Mouse (Mus musculus) spleen, postnatal 36 days (tissue): ENCODE data around the gene Mgme1.

Experiments
- DNase-seq, 2 experiments: peaks; one replicate each; pipeline ENCODE4 v3.0.0; 2022; ENCODE audit warnings: low spot score in 2 of 2, mixed read lengths in 1 of 2

Gene Mgme1

GRCm38 (mm10) chr2:144305721-144306294 lies 35.3 kb downstream of the Mgme1 start:
- DNase-seq, result no peak

GRCm38 (mm10) chr2:144308561-144308960 lies 38.1 kb downstream of the Mgme1 start:
- no peak for DNase-seq

GRCm38 (mm10) chr2:144310273-144310672 lies 39.8 kb downstream of the Mgme1 start:
- no peak for DNase-seq

- DNase-seq, result no peak
Measured at GRCm38 (mm10) chr2:144311372-144311771, 40.9 kb downstream of the Mgme1 start.

GRCm38 (mm10) chr2:144324218-144324617 lies 53.8 kb downstream of the Mgme1 start:
- DNase-seq, result no peak

DNA sequence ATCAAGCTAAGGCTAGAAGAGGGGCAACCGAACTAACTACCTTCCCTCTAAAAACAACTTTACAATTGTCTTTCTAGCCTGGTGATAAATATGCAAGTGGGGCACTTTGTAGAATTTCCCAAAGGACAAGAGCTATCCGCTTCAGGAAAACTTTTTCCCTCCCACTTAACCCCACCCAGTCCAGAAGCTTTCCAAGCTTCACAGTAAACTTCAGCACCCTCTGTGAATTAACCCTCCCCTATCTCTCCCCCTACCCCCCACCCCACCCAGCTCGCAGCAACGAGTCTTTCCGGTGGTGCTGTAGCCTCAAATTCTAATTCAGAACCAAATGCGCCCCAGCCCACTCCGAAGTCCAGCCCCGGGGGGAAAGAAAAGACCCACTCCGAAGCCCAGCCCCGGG lies 59.0 kb downstream of the Mgme1 start:
- no peak for DNase-seq

DNA sequence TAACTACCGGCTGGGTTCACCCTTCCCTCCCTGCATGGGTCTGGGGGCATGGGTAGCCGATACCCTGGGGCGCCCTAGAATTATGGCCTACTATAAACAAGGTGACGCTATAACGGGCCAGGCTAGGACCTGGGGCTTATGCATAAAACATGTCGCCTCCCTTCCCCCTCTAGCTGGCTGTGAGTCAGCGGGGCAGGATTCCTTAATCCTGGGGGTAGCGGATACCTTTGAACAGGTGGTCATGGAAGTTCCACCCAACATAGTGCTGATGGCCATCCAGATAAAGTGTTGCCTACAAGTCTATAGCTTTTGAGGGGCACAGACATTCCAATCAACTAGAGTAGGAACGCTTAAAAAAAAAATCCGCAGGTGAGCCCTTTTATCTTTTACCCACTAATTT lies 59.5 kb downstream of the Mgme1 start:
- no peak for DNase-seq

- no peak for DNase-seq
Measured at GRCm38 (mm10) chr2:144330352-144330959, 60.0 kb downstream of the Mgme1 start.
